Mouse (Mus musculus) heart, postnatal 0 days (tissue): ENCODE measurements around the gene Nxpe3.

Experiments
- CTCF ChIP-seq: IDR thresholded peaks from 2 replicates; pipeline ENCODE4 v1.5.1; 2016; ENCODE audit warnings: antibody characterized with exemption, control low read depth, low read depth
- EP300 ChIP-seq: IDR thresholded peaks from 2 replicates; pipeline ENCODE4 v1.6.1; 2016; ENCODE audit warnings: antibody characterized with exemption, low read depth

DNA sequence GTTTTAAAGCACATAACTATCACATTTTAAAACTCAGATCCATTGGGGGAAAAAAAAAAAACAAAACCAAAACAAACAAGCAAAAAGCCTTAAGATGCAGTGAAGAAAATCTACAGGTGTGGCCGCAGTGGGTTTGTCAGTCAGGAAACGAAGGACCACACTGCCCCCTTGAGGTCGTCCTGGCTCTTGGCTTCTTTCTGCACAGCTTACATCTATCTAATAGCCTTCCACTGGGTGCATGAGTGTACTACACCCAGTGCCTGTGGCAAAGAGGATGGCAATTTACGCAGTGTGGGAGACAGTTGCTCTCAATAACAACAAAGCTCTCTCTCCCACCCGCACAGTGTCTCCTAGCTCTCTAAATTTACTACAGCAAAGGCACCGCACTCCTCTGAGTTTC lies 36.6 kb downstream of the Nxpe3 start:
- TF ChIP-seq EP300 (no peak), CTCF (peak; percentile 45)
